Mouse (Mus musculus): ENCODE measurements around the gene Rai1. TPM values are rescaled to one million over a fixed set of nuclear protein-coding genes. Genes with fewer than 3 reads are reported as not detected.

Gene Rai1
- total and polyA plus RNA-seq, 2 experiments = 2.7 to 12.9 TPM

DNA sequence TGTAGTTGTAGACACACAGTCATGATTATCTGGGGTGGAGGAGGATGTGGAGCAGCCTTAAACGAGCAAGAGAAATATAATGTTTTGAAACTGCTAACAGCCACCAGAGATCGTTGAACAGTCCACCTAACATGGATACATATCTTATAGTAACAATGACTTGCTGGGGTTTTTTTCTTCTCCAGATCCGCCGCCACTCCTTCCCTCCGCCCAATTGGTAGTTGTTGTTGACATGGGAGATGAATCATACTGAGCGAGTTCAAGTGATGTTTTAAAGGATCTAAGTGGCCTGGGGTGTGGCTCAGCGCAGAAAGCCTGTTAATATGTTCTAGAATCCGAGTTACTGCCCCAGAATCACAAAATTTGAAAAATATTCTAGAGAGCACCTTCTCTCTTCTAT, 114.8 kb downstream of the Rai1 start:
- H3K9ac ChIP-seq (ENCODE audit: low read depth, low read length) = peak overlapping the region; percentile 95; the same call in 1 of the 2 replicates
- TF ChIP-seq POLR2A (IDR thresholded peaks at IDR 0.05; ENCODE audit: extremely low read depth, insufficient read depth, low read length) (no peak), CTCF (IDR thresholded peaks at IDR 0.05; ENCODE audit: low read depth, low read length) (no peak)
- H3K4me1 ChIP-seq (ENCODE audit: control insufficient read depth, insufficient read depth, low read length) = peaks cover 35% of the 10 kb centered on the region
- peak overlapping the region; percentile 89 for H3K4me3 ChIP-seq (ENCODE audit: insufficient read depth, low read depth, low read length)
- H3K27ac ChIP-seq (replicated peaks; ENCODE audit: insufficient read depth, low read depth, low read length) = peak overlapping the region; percentile 77
- peaks cover 44% of the 10 kb centered on the region for H3K79me2 ChIP-seq (ENCODE audit: control insufficient read depth, insufficient read depth, low read length)
- H3K27me3 ChIP-seq (ENCODE audit: control insufficient read depth, insufficient read depth, low read length) = no peaks in the 10 kb centered on the region
- H3K36me3 ChIP-seq (ENCODE audit: control insufficient read depth, insufficient read depth, low read length) = no peaks in the 10 kb centered on the region
- no peak for DNase-seq (ENCODE audit: extremely low read depth, low read depth, low spot score)
- 6% methylated on average over 8 of the region's 8 CpGs for WGBS

DNA sequence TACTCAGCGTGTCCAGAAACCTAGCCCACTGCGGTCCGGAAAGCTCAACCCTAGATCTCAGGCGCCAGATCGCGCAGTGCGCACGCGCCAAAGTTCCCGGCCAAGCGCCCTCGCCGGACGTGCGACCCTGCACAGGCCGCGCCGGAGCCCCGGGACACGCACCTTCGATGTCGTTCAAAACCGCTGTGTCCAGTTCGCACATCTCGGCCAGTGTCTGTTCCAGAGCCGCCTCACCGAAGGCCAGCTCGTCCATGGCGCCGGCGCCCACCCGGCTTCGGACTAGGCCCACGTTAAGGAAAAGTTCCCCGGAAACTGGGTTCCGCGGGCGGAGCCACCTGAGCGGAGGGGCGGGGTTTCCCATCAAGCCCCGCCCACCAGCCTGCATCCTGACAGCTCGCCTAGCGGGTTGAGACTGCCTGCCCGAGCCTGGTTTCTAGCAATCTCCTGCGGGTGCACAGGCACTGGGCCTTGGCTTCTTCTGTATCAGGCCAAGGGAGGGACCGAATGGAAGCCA, 115.5 kb downstream of the Rai1 start:
- Histone ChIP-seq H3K9ac (ENCODE audit: low read depth, low read length) (peak overlapping the region; percentile 95), H3K4me3 (ENCODE audit: insufficient read depth, low read depth, low read length) (peak overlapping the region; percentile 89), H3K4me1 (ENCODE audit: control insufficient read depth, insufficient read depth, low read length) (peaks cover 39% of the 10 kb centered on the region), H3K36me3 (ENCODE audit: control insufficient read depth, insufficient read depth, low read length) (no peaks in the 10 kb centered on the region), H3K27ac (replicated peaks; ENCODE audit: insufficient read depth, low read depth, low read length) (peak overlapping the region; percentile 77), H3K79me2 (ENCODE audit: control insufficient read depth, insufficient read depth, low read length) (peaks cover 39% of the 10 kb centered on the region), H3K27me3 (ENCODE audit: control insufficient read depth, insufficient read depth, low read length) (no peaks in the 10 kb centered on the region)
- 0% methylated on average over 46 of the region's 46 CpGs for WGBS
- peak; percentile 77 for DNase-seq (ENCODE audit: extremely low read depth, low read depth, low spot score)
- TF ChIP-seq CTCF (IDR thresholded peaks at IDR 0.05; ENCODE audit: low read depth, low read length) (no peak), POLR2A (IDR thresholded peaks at IDR 0.05; ENCODE audit: extremely low read depth, insufficient read depth, low read length) (peak; percentile 48; the same call in 1 of the 2 replicates)

DNA sequence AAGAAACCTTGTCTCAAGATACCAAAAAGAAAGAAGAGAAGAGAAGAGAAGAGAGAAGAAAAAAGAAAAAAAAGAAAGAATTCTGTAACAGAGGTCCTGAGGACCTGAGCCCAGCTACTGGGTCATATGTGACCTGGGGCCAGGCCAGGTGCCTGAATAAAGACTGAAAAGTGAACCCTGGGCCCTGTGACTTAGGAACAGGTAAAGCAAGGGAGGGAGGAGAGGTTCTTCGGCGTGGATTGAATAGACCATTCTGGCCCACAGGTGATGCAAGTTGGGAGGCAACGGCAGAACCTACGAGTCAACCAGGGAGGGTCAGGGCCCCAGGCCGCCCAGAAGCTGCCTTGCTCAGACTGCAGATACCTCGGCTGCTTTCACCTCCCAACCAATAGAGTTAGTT, 116.6 kb downstream of the Rai1 start:
- WGBS = 33% methylated on average over 6 of the region's 6 CpGs
- Histone ChIP-seq H3K27me3 (ENCODE audit: control insufficient read depth, insufficient read depth, low read length) (no peaks in the 10 kb centered on the region), H3K4me1 (ENCODE audit: control insufficient read depth, insufficient read depth, low read length) (peaks cover 41% of the 10 kb centered on the region), H3K36me3 (ENCODE audit: control insufficient read depth, insufficient read depth, low read length) (no peaks in the 10 kb centered on the region), H3K9ac (ENCODE audit: low read depth, low read length) (peak overlapping the region; percentile 87), H3K4me3 (ENCODE audit: insufficient read depth, low read depth, low read length) (peak overlapping the region; percentile 43), H3K27ac (replicated peaks; ENCODE audit: insufficient read depth, low read depth, low read length) (peak overlapping the region; percentile 96), H3K79me2 (ENCODE audit: control insufficient read depth, insufficient read depth, low read length) (peaks cover 34% of the 10 kb centered on the region)
- DNase-seq (ENCODE audit: extremely low read depth, low read depth, low spot score) = peak; percentile 62
- TF ChIP-seq CTCF (IDR thresholded peaks at IDR 0.05; ENCODE audit: low read depth, low read length) = no peak
- TF ChIP-seq POLR2A (IDR thresholded peaks at IDR 0.05; ENCODE audit: extremely low read depth, insufficient read depth, low read length) = no peak

DNA sequence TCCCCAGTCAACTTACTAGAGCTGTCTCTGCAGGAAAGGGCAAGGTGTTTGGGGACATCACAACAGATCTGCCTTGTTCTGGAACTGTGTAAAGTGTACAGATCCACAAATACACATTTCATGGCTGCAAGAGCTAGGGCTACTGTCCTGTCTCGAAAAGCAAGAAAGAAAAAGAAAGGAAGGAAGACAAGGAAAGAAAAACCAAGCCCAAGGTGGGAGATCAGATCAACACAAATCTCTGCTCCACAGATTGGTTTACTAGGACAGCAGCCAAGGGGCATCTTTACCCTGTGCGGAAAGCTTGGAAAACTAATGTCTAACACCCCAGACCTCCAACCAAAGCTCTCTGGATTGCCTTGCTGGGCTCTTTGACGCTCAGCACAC, 117.3 kb downstream of the Rai1 start:
- Histone ChIP-seq H3K9ac (ENCODE audit: low read depth, low read length) (peak overlapping the region; percentile 87), H3K4me1 (ENCODE audit: control insufficient read depth, insufficient read depth, low read length) (peaks cover 38% of the 10 kb centered on the region), H3K36me3 (ENCODE audit: control insufficient read depth, insufficient read depth, low read length) (no peaks in the 10 kb centered on the region), H3K27ac (replicated peaks; ENCODE audit: insufficient read depth, low read depth, low read length) (peak overlapping the region; percentile 96), H3K79me2 (ENCODE audit: control insufficient read depth, insufficient read depth, low read length) (peaks cover 31% of the 10 kb centered on the region), H3K4me3 (ENCODE audit: insufficient read depth, low read depth, low read length) (peak overlapping the region; percentile 72), H3K27me3 (ENCODE audit: control insufficient read depth, insufficient read depth, low read length) (no peaks in the 10 kb centered on the region)
- 25% methylated on average over 3 of the region's 3 CpGs for WGBS
- no peak for DNase-seq (ENCODE audit: extremely low read depth, low read depth, low spot score)
- TF ChIP-seq POLR2A (IDR thresholded peaks at IDR 0.05; ENCODE audit: extremely low read depth, insufficient read depth, low read length) (no peak), CTCF (IDR thresholded peaks at IDR 0.05; ENCODE audit: low read depth, low read length) (no peak)

DNA sequence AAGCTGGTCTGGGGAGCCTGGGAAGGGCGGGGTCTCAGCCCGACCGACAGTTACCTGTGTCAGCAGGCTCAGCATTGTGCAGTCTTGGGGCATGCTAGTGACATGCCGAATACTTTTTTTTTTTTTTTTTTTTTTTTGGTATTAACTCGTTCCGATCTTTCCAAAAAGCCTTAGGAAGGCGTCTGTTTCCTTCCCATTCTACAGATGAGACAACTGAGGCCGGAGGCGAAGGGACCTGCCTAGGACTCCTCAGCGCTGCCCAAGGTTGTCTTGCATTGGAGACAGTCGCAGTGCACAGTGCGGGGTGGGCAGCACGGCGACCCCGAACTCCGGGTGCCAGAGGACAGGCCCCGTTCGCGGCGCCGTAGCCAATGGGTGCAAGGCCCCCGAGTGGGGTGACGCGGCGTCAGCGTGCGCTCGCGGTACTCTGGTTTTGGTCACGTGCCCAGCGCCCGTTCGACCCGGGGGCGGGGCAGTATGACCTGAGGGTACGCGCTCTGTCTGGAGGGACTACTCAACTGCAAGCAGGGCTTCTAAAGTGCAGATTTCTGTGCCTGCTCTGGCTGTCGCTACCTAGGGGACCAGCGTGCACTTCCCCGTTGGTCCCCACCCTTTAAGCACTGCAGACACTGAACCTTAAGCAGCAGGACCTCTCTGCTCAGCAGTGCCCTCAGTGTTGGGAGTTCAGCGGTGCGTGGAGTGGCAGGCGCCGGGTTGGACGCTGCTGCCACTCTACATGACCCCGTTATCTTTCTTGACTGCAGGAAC, 117.8 kb downstream of the Rai1 start, which contains the start of gene Srebf1:
Gene Srebf1 (minus strand): TSS at position 113 of the 768 bp plus-strand sequence.
- peaks cover 38% of the 10 kb centered on the region for H3K4me1 ChIP-seq (ENCODE audit: control insufficient read depth, insufficient read depth, low read length)
- H3K36me3 ChIP-seq (ENCODE audit: control insufficient read depth, insufficient read depth, low read length) = no peaks in the 10 kb centered on the region
- peak; percentile 82 for DNase-seq (ENCODE audit: extremely low read depth, low read depth, low spot score)
- H3K4me3 ChIP-seq (ENCODE audit: insufficient read depth, low read depth, low read length) = peak within 1 kb of the TSS; percentile 72
- TF ChIP-seq CTCF (IDR thresholded peaks at IDR 0.05; ENCODE audit: low read depth, low read length) (peak; percentile 35), POLR2A (IDR thresholded peaks at IDR 0.05; ENCODE audit: extremely low read depth, insufficient read depth, low read length) (peak; percentile 59; the same call in 1 of the 2 replicates)
- peaks cover 25% of the 10 kb centered on the region for H3K79me2 ChIP-seq (ENCODE audit: control insufficient read depth, insufficient read depth, low read length)
- peak within 1 kb of the TSS; percentile 96 for H3K27ac ChIP-seq (replicated peaks; ENCODE audit: insufficient read depth, low read depth, low read length)
- WGBS = 2% methylated on average over 46 of the region's 46 CpGs
- H3K9ac ChIP-seq (ENCODE audit: low read depth, low read length) = peak within 1 kb of the TSS; percentile 87
- no peaks in the 10 kb centered on the region for H3K27me3 ChIP-seq (ENCODE audit: control insufficient read depth, insufficient read depth, low read length)
